Mouse (Mus musculus) heart, postnatal 0 days (tissue): ENCODE measurements around the gene Saysd1.

Experiments used
- CTCF ChIP-seq: IDR thresholded peaks from 2 replicates; pipeline ENCODE4 v1.5.1; 2016; ENCODE audit warnings: antibody characterized with exemption, control low read depth, low read depth
- EP300 ChIP-seq: IDR thresholded peaks from 2 replicates; pipeline ENCODE4 v1.6.1; 2016; ENCODE audit warnings: antibody characterized with exemption, low read depth

DNA sequence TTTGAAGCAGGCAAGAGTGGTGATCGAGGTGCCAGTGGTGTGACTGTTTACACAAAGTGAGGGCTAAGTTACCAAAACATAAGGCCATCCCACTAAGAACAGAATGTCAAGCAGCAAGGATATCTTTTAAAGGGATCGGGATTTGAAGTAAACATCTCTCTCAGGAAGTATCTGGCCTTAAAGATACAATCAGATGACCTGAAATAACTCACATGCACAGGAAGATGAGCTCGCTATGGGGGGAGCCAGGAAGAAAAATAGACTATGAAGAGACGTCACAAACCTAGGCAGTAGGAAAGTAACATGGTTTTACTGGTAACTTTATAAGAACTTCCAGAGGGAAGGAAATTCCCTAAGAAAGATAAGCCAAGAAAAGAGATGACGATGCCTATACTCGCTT is 32.1 kb downstream of the Saysd1 start:
- TF ChIP-seq CTCF (no peak), EP300 (no peak)
